Mouse (Mus musculus) liver, embryonic 11.5 days (tissue): ENCODE measurements around the gene Ap5b1. TPM values are rescaled to one million over a fixed set of nuclear protein-coding genes. Genes with fewer than 3 reads are reported as not detected.
A peak's percentile ranks its signal among the peaks of the same experiment; 100 is the strongest.

Source experiments
- ATAC-seq: fragments of 200-750 bp; cut with Nextera tagmentation; replicated peaks from 2 replicates; pipeline ENCODE4 v1.8.0; 2017; ENCODE audit warnings: moderate number of reproducible peaks, mild to moderate bottlenecking, moderate TSS enrichment, moderate library complexity; ENCODE audit not compliant: low FRiP score
- DNase-seq: peaks from one replicate; pipeline ENCODE4 v3.0.0-alpha.2; 2017; ENCODE audit warnings: low spot score
- H3K27ac ChIP-seq: fragments of 300-500 bp; sonication (generic); 2 replicates; pipeline ENCODE4 v1.5.1; 2014; ENCODE audit warnings: mild to moderate bottlenecking, low read depth, low read length, control low read depth
- H3K27me3 ChIP-seq: fragments of 300-500 bp; sonication (generic); replicated peaks from 2 replicates; pipeline ENCODE4 v1.6.1; 2014; ENCODE audit warnings: low read length, mixed read lengths; ENCODE audit not compliant: control insufficient read depth, insufficient read depth
- H3K36me3 ChIP-seq: fragments of 300-500 bp; sonication (generic); 2 replicates; pipeline ENCODE4 v1.6.1; 2014; ENCODE audit warnings: mild to moderate bottlenecking, low read length, moderate library complexity, mixed read lengths; ENCODE audit not compliant: control insufficient read depth, insufficient read depth
- H3K4me1 ChIP-seq: fragments of 300-500 bp; sonication (generic); replicated peaks from 2 replicates; pipeline ENCODE4 v1.6.1; 2014; ENCODE audit warnings: low read length, mixed read lengths; ENCODE audit not compliant: control insufficient read depth, insufficient read depth
- H3K4me2 ChIP-seq: fragments of 300-500 bp; sonication (generic); 2 replicates; pipeline ENCODE4 v1.6.1; 2014; ENCODE audit warnings: mild to moderate bottlenecking, control low read depth, moderate library complexity
- H3K4me3 ChIP-seq: fragments of 300-500 bp; sonication (generic); 2 replicates; pipeline ENCODE4 v1.5.1; 2014; ENCODE audit warnings: low read depth, low read length, control low read depth
- H3K9ac ChIP-seq: fragments of 300-500 bp; sonication (generic); 2 replicates; pipeline ENCODE4 v1.6.1; 2014; ENCODE audit warnings: low read depth, low read length, control low read depth
- H3K9me3 ChIP-seq: fragments of 300-500 bp; sonication (generic); 2 replicates; pipeline ENCODE4 v1.6.1; 2016; ENCODE audit warnings: low read length, inconsistent platforms, mixed read lengths; ENCODE audit not compliant: control insufficient read depth
- WGBS: fragments of 180-500 bp; shearing (Covaris S2); extraction: QIAGEN DNeasy Blood & Tissue Kit; methylation state at CpG from one replicate; pipeline ENCODE4 v1.1.7; 2014; 5-methylcytosine and 5-hydroxymethylcytosine counted together
- polyA plus RNA-seq: library from polyadenylated mRNA; unstranded; fragments of >200 nt; fragmentation: Nextera tagmentation; extraction: Ambion mirVana; gene quantifications from 2 replicates; pipeline ENCODE4 v1.2.1, GENCODE M21; 2014

Ap5b1 gene
- polyA plus RNA-seq, 1 experiment from 2014 or later, result 3.6 TPM

- H3K4me1 ChIP-seq, result peaks cover 14% of the 10 kb centered on the region
- no peaks in the 10 kb centered on the region for H3K36me3 ChIP-seq
- H3K9ac ChIP-seq, result no peak within 1 kb of the TSS
- no peak within 1 kb of the TSS for H3K27ac ChIP-seq
- 1% methylated on average over 57 of the region's 57 CpGs for WGBS
- DNase-seq (no peak), ATAC-seq (no peak)
- H3K4me2 ChIP-seq, result peak within 1 kb of the TSS; percentile 71
- H3K27me3 ChIP-seq, result peaks cover 93% of the 10 kb centered on the region
- H3K4me3 ChIP-seq, result peak within 1 kb of the TSS; percentile 43
- H3K9me3 ChIP-seq, result no peaks in the 10 kb centered on the region
Measured at GRCm38 (mm10) chr19:5560457-5561041, 7.3 kb upstream of the Ap5b1 start, which contains the start of gene Ovol1. Gene Ovol1 (minus strand): TSS chr19:5560646.

- ATAC-seq (no peak), DNase-seq (no peak)
- H3K4me1 ChIP-seq, result peaks cover 14% of the 10 kb centered on the region
- no peak overlapping the region for H3K27ac ChIP-seq
- H3K9ac ChIP-seq, result no peak overlapping the region
- 20% methylated on average over 10 of the region's 10 CpGs for WGBS
- no peaks in the 10 kb centered on the region for H3K9me3 ChIP-seq
- peaks cover 94% of the 10 kb centered on the region for H3K27me3 ChIP-seq
- H3K4me3 ChIP-seq, result peak overlapping the region; percentile 43
- no peaks in the 10 kb centered on the region for H3K36me3 ChIP-seq
- H3K4me2 ChIP-seq, result peak overlapping the region; percentile 71
Measured at GRCm38 (mm10) chr19:5561252-5561790, 6.5 kb upstream of the Ap5b1 start.

GRCm38 (mm10) chr19:5561886-5562285 lies 5.9 kb upstream of the Ap5b1 start:
- WGBS, result 48% methylated on average over 3 of the region's 3 CpGs
- Histone ChIP-seq H3K4me3 (no peak overlapping the region), H3K4me1 (peaks cover 20% of the 10 kb centered on the region), H3K36me3 (no peaks in the 10 kb centered on the region), H3K27ac (no peak overlapping the region), H3K9me3 (no peaks in the 10 kb centered on the region), H3K27me3 (peaks cover 91% of the 10 kb centered on the region), H3K4me2 (no peak overlapping the region), H3K9ac (no peak overlapping the region)
- no peak for DNase-seq
- no peak for ATAC-seq

- no peak for DNase-seq
- WGBS, result 87% methylated on average over 10 of the region's 10 CpGs
- H3K9me3 ChIP-seq, result no peaks in the 10 kb centered on the region
- H3K4me3 ChIP-seq, result no peak overlapping the region
- ATAC-seq, result no peak
- H3K9ac ChIP-seq, result no peak overlapping the region
- peaks cover 19% of the 10 kb centered on the region for H3K4me1 ChIP-seq
- peaks cover 82% of the 10 kb centered on the region for H3K27me3 ChIP-seq
- no peaks in the 10 kb centered on the region for H3K36me3 ChIP-seq
- H3K27ac ChIP-seq, result no peak overlapping the region
- H3K4me2 ChIP-seq, result no peak overlapping the region
Measured at GRCm38 (mm10) chr19:5562776-5563175, 5.0 kb upstream of the Ap5b1 start.

- Histone ChIP-seq H3K4me2 (no peak overlapping the region; the same call in 1 of the 2 replicates), H3K9ac (no peak overlapping the region), H3K9me3 (no peaks in the 10 kb centered on the region), H3K36me3 (no peaks in the 10 kb centered on the region), H3K4me1 (peaks cover 20% of the 10 kb centered on the region), H3K4me3 (peak overlapping the region; percentile 83; the same call in 1 of the 2 replicates), H3K27ac (no peak overlapping the region), H3K27me3 (peaks cover 47% of the 10 kb centered on the region)
- DNase-seq (no peak), ATAC-seq (no peak)
- 54% methylated on average over 5 of the region's 5 CpGs for WGBS
Measured at GRCm38 (mm10) chr19:5566316-5566715, 1.5 kb upstream of the Ap5b1 start.

GRCm38 (mm10) chr19:5567180-5567533 lies 668 bp upstream of the Ap5b1 start:
- Histone ChIP-seq H3K4me3 (peak overlapping the region; percentile 83), H3K9ac (peak overlapping the region; percentile 86), H3K4me2 (peak overlapping the region; percentile 99), H3K4me1 (peaks cover 20% of the 10 kb centered on the region), H3K27me3 (peaks cover 38% of the 10 kb centered on the region), H3K36me3 (no peaks in the 10 kb centered on the region), H3K9me3 (no peaks in the 10 kb centered on the region), H3K27ac (peak overlapping the region; percentile 89)
- DNase-seq, result no peak
- WGBS, result 3% methylated on average over 26 of the region's 26 CpGs
- ATAC-seq, result peak; percentile 62

- H3K9ac ChIP-seq, result peak overlapping the region; percentile 86
- WGBS, result 7% methylated on average over 27 of the region's 27 CpGs
- H3K4me2 ChIP-seq, result peak overlapping the region; percentile 99
- peak overlapping the region; percentile 83 for H3K4me3 ChIP-seq
- H3K9me3 ChIP-seq, result no peaks in the 10 kb centered on the region
- H3K27me3 ChIP-seq, result peaks cover 24% of the 10 kb centered on the region
- H3K27ac ChIP-seq, result peak overlapping the region; percentile 89
- ATAC-seq (peak; percentile 22; the same call in 1 of the 2 replicates), DNase-seq (peak; percentile 81)
- H3K4me1 ChIP-seq, result peaks cover 20% of the 10 kb centered on the region
- H3K36me3 ChIP-seq, result no peaks in the 10 kb centered on the region
Measured at GRCm38 (mm10) chr19:5568470-5569140, 780 bp downstream of the Ap5b1 start.

GRCm38 (mm10) chr19:5569521-5569920 lies 1.7 kb downstream of the Ap5b1 start:
- DNase-seq (no peak), ATAC-seq (no peak)
- Histone ChIP-seq H3K36me3 (no peaks in the 10 kb centered on the region), H3K4me1 (peaks cover 20% of the 10 kb centered on the region), H3K9me3 (no peaks in the 10 kb centered on the region), H3K27ac (no peak overlapping the region), H3K9ac (peak overlapping the region; percentile 86; the same call in 1 of the 2 replicates), H3K4me2 (peak overlapping the region; percentile 99; the same call in 1 of the 2 replicates), H3K4me3 (no peak overlapping the region), H3K27me3 (peaks cover 15% of the 10 kb centered on the region)
- WGBS, result 86% methylated on average over 10 of the region's 10 CpGs
